Mouse (Mus musculus): ENCODE measurements around the gene Arhgap24.
A peak's percentile ranks its signal among the peaks of the same experiment; 100 is the strongest.
"Not testable (repeated sequence)": the region's sequence is repeated elsewhere in the genome, so short reads cannot be mapped to it uniquely, and the experiment has no call there.

Gene Arhgap24

GRCm38 (mm10) chr5:102813271-102813670, 332.1 kb downstream of the Arhgap24 start:
- DNase-seq: no peak

GRCm38 (mm10) chr5:102817641-102818040, 336.4 kb downstream of the Arhgap24 start:
- no peak for DNase-seq

DNA sequence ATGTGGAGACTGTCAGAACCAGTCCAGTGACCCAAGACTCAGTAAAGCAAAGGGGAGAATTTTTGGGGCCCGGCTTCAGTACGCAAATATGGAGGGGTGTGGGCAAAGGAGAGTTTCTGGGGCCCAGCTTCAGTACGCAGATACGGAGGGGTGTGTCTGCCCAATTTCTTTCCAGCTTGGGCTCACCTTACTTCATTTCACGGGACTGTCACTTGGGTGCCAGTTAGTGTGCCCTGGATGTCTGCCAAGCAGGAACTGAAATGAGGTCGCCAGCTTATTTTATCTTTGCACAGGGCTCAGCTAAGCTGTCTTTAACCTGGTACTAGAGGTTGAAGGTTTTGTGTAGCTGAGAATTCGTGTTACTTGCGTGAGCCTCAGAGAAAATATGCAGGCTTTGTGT, 344.3 kb downstream of the Arhgap24 start:
- peak; percentile 20 for DNase-seq

DNA sequence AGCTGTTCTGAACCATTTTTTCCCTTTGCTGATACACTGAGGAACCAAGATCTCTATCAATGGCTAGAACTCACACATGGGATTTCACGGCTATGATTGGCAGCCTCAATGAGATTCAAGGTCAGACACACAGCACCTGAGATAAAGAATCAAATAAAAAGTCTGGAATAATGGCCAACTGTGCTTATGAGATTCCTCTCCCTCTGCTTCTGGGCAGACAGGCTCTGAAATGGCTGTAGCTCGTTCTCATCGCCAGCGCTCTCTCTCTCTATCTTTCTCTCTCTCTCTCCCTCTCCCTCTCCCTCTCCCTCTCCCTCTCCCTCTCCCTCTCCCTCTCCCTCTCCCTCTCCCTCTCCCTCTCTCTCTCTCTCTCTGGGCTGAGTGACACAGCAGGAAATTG, 357.9 kb downstream of the Arhgap24 start:
- no peak for DNase-seq

DNA sequence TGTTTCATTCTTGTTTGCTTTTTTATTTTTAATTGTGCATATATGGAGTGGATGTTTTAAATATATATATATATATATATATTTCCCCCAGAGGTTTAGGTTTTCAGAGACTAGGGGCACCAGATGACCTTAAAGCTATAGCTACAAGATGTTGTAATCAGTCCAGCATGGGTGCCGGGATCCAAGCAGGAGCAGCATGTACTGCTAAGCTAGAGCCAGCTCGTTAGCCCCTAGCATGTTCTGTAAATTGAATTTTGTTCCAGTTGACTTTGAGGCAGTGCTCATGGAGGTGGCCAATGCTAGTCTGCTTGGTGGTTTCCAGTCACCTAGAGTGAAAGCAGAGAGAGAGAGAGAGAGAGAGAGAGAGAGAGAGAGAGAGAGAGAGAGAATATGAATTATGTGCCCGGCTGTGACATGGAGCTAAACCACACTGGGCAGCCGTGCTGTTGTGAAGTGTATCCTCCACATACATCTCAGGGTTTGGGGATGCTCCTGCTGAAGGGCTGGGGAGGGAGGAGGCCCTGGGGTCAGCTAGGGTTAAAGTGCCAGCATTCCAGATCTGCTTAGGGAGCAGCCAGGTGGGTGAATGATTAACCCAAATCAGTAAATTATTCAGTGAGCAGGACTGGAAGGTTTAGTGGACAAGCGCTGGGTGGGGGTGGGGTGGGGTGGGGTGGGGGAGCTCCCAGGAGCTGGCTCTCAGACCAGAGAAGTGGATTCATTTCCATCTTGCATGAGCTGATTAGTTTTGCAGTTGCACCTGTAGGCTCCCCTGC, 362.9 kb downstream of the Arhgap24 start:
- DNase-seq: no peak

- DNase-seq: peak; percentile 86
Observed at GRCm38 (mm10) chr5:102844731-102845598, 363.8 kb downstream of the Arhgap24 start.

- no peak for DNase-seq
Observed at GRCm38 (mm10) chr5:102845800-102846199, 364.6 kb downstream of the Arhgap24 start.

DNA sequence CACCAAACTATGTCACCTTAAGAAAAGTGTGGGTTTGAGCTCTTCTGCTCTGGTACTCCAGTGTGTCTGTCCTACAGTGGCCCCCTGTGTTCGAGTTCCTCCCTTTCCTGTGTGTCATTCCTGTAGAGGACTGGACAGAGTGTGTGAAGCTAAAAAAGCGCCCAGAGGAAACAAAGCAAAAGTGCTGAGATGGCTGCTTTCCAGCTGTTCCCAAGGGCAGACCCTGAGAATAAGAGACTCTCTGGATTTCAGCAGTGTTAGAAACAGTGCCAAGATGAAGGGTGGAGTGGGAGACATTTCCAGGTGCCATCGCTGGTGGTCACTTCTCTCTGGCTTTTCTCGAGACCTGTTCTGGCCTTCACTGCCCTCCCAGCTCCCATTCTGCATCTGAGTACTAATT, 366.7 kb downstream of the Arhgap24 start:
- no peak for DNase-seq

DNA sequence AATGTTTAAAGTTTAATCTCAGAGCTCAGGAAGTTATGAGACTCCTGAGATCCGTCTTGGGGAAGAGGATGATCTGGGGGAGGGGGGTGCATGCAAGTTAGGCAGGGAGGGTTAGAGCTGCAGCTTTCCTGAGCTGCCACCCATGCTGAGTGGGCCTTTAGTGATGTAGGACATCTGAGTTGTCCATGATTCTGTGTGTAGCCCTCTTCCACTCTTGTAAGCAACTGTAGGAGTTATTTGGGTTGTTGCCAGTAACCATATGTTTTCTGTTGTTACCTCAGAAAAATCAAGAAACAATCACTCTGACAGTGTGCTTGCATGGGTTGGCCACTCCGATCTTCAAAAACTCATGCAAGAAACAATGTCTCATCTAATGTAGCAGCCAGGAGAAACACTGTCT, 370.6 kb downstream of the Arhgap24 start:
- DNase-seq: no peak

GRCm38 (mm10) chr5:102853750-102854149, 372.6 kb downstream of the Arhgap24 start:
- DNase-seq: no peak

DNA sequence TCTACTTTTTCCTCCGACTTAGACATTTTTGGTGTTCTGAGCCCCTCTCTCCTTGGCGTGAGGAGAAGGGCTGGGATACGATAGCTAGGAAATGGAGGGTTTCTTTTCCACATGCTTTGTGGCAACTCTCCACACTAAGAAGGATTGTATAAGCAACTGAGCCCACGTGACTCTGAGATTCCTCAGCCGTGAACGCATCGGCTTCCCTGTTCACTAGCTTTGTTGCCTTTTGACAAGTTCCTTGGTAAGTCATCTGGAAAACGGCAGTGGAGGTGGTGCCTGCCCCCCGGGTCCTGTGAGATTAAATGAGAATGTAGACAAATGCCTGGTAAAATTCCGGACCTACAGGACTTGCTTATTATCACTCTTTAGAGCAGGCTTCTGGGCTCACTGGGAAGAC, 374.6 kb downstream of the Arhgap24 start:
- DNase-seq: no peak

DNA sequence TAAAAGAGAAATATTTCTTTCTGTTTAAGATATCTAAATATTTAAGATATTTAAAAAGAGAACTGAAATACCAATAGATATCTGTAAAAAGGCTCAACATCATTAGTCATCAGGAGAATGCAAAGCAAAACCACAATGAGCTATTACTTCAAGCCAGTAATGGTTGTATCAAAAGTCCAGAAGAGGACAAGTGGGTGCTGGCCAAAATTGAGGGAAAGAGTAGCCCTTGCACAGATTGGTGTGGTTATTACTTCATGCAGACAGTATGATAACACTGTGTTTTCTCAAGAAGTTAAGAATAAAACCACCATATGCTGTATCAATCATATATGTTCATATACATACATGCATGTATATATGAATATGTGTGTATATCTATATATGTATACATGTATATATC, 376.9 kb downstream of the Arhgap24 start:
- no peak for DNase-seq

- no peak for DNase-seq
Observed at GRCm38 (mm10) chr5:102859749-102860148, 378.6 kb downstream of the Arhgap24 start.

DNA sequence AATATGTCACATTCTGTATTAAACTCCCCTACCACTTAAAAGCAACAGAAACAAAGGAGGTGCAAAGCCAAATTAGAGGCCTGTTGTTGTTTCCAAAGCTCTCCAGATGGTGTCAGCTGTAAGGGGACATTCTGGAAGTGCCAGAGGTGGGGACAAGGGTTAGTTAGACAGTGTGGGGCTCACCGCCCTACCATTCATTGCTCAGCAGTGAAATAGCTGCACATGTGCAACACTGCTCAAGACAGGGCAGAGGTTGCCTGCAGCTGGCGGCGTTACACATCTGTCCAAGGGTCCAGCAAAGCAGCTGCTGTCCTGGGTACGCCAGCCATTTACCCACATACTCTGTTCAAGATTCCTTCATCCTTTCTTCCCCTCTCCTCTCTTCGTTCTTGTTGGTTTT, 387.0 kb downstream of the Arhgap24 start:
- DNase-seq: no peak

- not testable (repeated sequence) for DNase-seq
Observed at GRCm38 (mm10) chr5:102872996-102873395, 391.8 kb downstream of the Arhgap24 start.

DNA sequence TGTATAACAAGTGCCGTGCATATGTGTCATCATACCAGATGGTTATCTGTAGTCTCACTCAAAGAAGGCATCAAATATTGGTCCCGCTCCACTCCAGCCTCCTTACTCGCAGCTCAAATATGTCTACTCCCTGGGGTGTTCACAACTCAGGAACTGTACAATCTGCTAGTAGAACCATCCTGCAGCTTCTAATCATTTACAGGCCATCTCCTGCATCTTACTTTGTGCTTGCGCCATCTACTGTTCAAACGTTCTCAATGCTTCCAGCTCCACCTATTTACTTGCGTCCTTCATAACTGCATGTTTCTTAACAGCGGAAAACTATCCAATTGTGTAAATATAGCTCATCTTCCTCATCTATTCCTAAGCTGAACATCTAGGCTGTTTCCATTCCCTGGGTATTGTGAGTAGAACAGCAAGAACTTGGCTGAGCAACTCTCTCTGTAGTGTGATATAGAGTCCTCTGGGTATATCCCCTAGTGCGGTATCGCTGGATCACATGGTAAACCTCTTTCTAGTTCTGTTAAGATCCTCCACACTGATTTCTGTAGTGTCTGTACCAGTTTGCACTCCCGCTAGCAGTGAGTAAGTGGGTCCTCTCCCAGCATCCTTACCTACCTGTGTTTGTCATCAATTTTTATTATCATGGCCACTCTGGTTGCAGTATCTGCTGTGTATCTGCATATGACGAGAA, 393.6 kb downstream of the Arhgap24 start:
- DNase-seq: peak; percentile 67

DNA sequence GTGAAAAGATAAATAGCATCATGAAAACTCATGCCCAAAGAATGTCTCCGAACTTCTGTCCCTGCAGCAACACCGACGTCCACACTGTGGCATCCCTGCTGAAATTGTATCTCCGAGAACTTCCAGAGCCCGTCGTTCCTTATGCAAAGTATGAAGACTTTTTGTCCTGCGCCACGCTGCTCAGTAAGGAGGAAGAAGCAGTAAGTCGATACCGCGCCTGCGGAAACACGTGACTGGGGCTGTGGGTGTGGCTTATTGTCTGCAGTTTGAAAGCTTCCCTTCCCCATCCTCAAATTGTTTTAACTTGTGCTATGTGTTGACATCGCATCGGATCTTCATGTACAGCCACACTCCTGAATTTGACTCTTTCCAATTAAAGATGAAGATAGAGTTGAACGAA, 394.4 kb downstream of the Arhgap24 start:
- DNase-seq: peak; percentile 26

DNA sequence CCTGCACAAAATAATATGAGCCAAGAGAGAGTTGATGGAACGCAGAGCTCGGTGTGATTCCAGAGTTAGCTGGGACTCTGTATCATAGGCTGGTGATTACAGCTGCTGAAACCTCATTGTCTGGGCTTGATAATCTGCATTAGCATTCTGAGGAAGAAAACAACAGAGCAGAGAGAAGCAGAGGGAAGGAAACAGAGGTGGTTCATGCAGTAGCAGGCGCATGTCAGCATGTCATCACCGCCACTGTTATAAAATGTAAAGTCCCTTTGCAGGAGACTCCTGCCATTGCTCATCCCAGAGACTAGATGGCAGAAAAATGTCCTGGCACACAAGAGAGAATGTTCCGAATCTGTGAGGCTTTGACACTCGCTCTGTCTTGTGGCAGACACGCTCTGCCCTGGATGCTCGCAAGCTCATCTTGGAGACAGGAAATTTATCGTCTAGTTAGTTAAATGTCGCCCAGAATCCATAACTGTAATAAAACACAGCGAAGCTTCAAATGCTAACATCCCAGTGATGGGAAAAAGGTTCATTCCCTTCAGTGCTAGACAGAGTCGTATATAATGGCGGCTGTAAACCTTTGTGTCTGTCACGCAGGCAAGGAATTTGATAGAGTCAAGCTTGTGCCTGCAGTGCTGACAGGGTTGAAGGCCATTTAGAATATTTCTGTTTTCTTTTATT, 407.4 kb downstream of the Arhgap24 start:
- DNase-seq: no peak

GRCm38 (mm10) chr5:102889163-102889488, 407.9 kb downstream of the Arhgap24 start:
- DNase-seq: no peak

GRCm38 (mm10) chr5:102892226-102892625, 411.0 kb downstream of the Arhgap24 start:
- no peak for DNase-seq

GRCm38 (mm10) chr5:102898301-102898700, 417.1 kb downstream of the Arhgap24 start:
- DNase-seq: no peak

DNA sequence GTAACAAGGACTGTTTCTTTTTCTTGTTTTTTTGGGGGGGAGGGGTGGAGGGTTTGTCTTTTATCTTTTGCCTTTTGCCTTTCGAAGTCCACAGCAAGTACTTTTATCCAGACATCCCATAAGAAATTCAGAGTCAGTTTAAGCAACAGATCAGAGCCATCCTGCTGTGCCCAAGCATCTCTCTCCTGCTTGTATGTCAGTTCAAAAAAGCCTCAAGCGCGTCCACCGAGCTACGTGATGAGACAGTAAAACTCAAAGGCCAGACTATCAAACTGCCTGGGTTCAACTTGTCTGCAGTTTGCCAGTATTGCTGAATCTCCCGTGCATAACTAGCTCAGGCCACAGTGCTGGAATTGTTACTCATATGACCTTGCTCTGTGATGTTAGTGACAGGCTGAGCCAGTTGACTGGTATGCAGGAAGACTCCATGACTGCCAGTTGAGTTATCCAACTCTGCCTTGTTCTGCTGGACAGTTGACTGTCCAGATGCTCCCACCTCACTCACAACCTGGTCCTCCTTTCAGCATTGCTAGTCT, 418.6 kb downstream of the Arhgap24 start:
- no peak for DNase-seq

GRCm38 (mm10) chr5:102901176-102901575, 420.0 kb downstream of the Arhgap24 start:
- DNase-seq: no peak

Measured in layer of hippocampus, adult 9-11 months (tissue).